Mouse (Mus musculus) adrenal gland, adult 18-20 months (tissue): Measurements from ENCODE around the gene Cep57l1. TPM values are rescaled to one million over a fixed set of nuclear protein-coding genes. Genes with fewer than 3 reads are reported as not detected.

Experiments
- DNase-seq, 2 experiments: peaks; one replicate each; pipeline ENCODE4 v3.0.0; 2021 to 2022; ENCODE audit warnings: low spot score in 2 of 2
- microRNA-seq, 2 experiments: library from miRNA; unstranded; fragments of <30 nt; microRNA quantifications; one replicate each; pipeline ENCODE4 v1.2.0; 2021; ENCODE audit warnings: borderline number of aligned reads in 2 of 2
- total RNA-seq, 2 experiments: library from RNA; stranded (reverse); gene quantifications; 1 replicate in 1 of 2; 2 replicates in 1 of 2; pipeline ENCODE4 v1.2.3; 2021

The Cep57l1 gene
- total RNA-seq, 2 experiments from 2014 or later: 4.0 to 4.5 TPM

GRCm38 (mm10) chr10:41678746-41679360, 130.8 kb downstream of the Cep57l1 start:
- DNase-seq: peak; percentile 42 to 55

- no peak for DNase-seq
Measured at GRCm38 (mm10) chr10:41677396-41677795, 132.3 kb downstream of the Cep57l1 start.

GRCm38 (mm10) chr10:41676661-41677061, 133.0 kb downstream of the Cep57l1 start:
- no peak for DNase-seq

- DNase-seq: no peak
Measured at GRCm38 (mm10) chr10:41675842-41676571, 133.7 kb downstream of the Cep57l1 start.

GRCm38 (mm10) chr10:41675243-41675642, 134.4 kb downstream of the Cep57l1 start:
- DNase-seq: no peak

- DNase-seq: no peak
Measured at GRCm38 (mm10) chr10:41674362-41674761, 135.3 kb downstream of the Cep57l1 start.

- no peak for DNase-seq
Measured at GRCm38 (mm10) chr10:41670196-41670595, 139.5 kb downstream of the Cep57l1 start.

Small RNA genes lying within 50 kb of the gene (microRNA-seq; reads per million reads assigned to microRNA genes)
- 0 reads per million in 2 experiments for gene Mir3473b

Other genes with a start within 250 kb of the Cep57l1 start
- gene Ccdc162, start 93.2 kb downstream of the Cep57l1 start, total RNA-seq: 1 to 10 TPM in 1 of 2 experiments, under 1 TPM in 1; 0.36 to 1.7 TPM
- 10 to 100 TPM; 17.0 to 19.9 TPM for gene Sesn1, start 64 bp upstream of the Cep57l1 start, total RNA-seq
- 1 to 10 TPM; 1.2 to 2.0 TPM for gene Armc2, start 208.6 kb upstream of the Cep57l1 start, total RNA-seq